Mouse (Mus musculus) liver, embryonic 13.5 days (tissue): ENCODE data around the gene Gabarapl2. TPM values are rescaled to one million over a fixed set of nuclear protein-coding genes. Genes with fewer than 3 reads are reported as not detected.

Experiments
- ATAC-seq: fragments of 200-750 bp; cut with Nextera tagmentation; 2 replicates; pipeline ENCODE4 v1.8.0; 2017; ENCODE audit warnings: low read depth, mild to moderate bottlenecking, moderate number of reproducible peaks, moderate library complexity
- DNase-seq: peaks from one replicate; pipeline ENCODE4 v3.0.0; 2022
- H3K27ac ChIP-seq: fragments of 300-500 bp; sonication (generic); 2 replicates; pipeline ENCODE4 v1.5.1; 2015; ENCODE audit warnings: moderate library complexity, mild to moderate bottlenecking, inconsistent platforms
- H3K27me3 ChIP-seq: fragments of 300-500 bp; sonication (generic); 2 replicates; pipeline ENCODE4 v1.6.1; 2015; ENCODE audit warnings: mild to moderate bottlenecking, inconsistent platforms
- H3K36me3 ChIP-seq: fragments of 300-500 bp; sonication (generic); 2 replicates; pipeline ENCODE4 v1.6.1; 2015; ENCODE audit warnings: mild to moderate bottlenecking, inconsistent platforms
- H3K4me1 ChIP-seq: fragments of 300-500 bp; sonication (generic); replicated peaks from 2 replicates; pipeline ENCODE4 v1.6.1; 2015; ENCODE audit warnings: inconsistent platforms
- H3K4me2 ChIP-seq: fragments of 300-500 bp; sonication (generic); 2 replicates; pipeline ENCODE4 v1.6.1; 2015; ENCODE audit warnings: inconsistent platforms, mild to moderate bottlenecking, moderate library complexity
- H3K4me3 ChIP-seq: fragments of 300-500 bp; sonication (generic); replicated peaks from 2 replicates; pipeline ENCODE4 v1.5.1; 2015; ENCODE audit warnings: mild to moderate bottlenecking, inconsistent platforms
- H3K9ac ChIP-seq: fragments of 300-500 bp; sonication (generic); 2 replicates; pipeline ENCODE4 v1.6.1; 2015; ENCODE audit warnings: mild to moderate bottlenecking, inconsistent platforms
- H3K9me3 ChIP-seq: fragments of 300-500 bp; sonication (generic); replicated peaks from 2 replicates; pipeline ENCODE4 v1.6.1; 2016; ENCODE audit warnings: inconsistent platforms
- WGBS: fragments of 180-500 bp; shearing (Covaris S2); methylation state at CpG from one replicate; pipeline ENCODE4 v1.1.7; 2015; ENCODE audit not compliant: insufficient replicate concordance; 5-methylcytosine and 5-hydroxymethylcytosine counted together
- polyA plus RNA-seq: library from polyadenylated mRNA; unstranded; fragments of >200 nt; fragmentation: Nextera tagmentation; extraction: Ambion mirVana; gene quantifications from 2 replicates; pipeline ENCODE4 v1.2.1, GENCODE M21; 2015

Gabarapl2 gene
- polyA plus RNA-seq, 1 experiment from 2014 or later, result 185 TPM

- no peak for ATAC-seq
- H3K27me3 ChIP-seq, result no peaks in the 10 kb centered on the region
- no peak for DNase-seq
- peaks cover 60% of the 10 kb centered on the region for H3K36me3 ChIP-seq
- no peak overlapping the region for H3K4me2 ChIP-seq
- no peak overlapping the region for H3K4me3 ChIP-seq
- H3K27ac ChIP-seq, result no peak overlapping the region
- WGBS, result 88% methylated on average over 12 of the region's 12 CpGs
- H3K4me1 ChIP-seq, result peaks cover 18% of the 10 kb centered on the region
- no peak overlapping the region for H3K9ac ChIP-seq
- no peaks in the 10 kb centered on the region; the same call in 1 of the 2 replicates for H3K9me3 ChIP-seq
Measured at GRCm38 (mm10) chr8:111974138-111974537, 33.6 kb downstream of the Gabarapl2 start.

- ATAC-seq (no peak), DNase-seq (no peak)
- H3K4me2 ChIP-seq, result no peak overlapping the region
- H3K27me3 ChIP-seq, result no peaks in the 10 kb centered on the region
- H3K27ac ChIP-seq, result peak overlapping the region; percentile 31; the same call in 1 of the 2 replicates
- H3K9me3 ChIP-seq, result no peaks in the 10 kb centered on the region; the same call in 1 of the 2 replicates
- H3K4me3 ChIP-seq, result no peak overlapping the region
- H3K9ac ChIP-seq, result no peak overlapping the region
- peaks cover 64% of the 10 kb centered on the region for H3K36me3 ChIP-seq
- peaks cover 18% of the 10 kb centered on the region for H3K4me1 ChIP-seq
- WGBS, result 79% methylated on average over 2 of the region's 2 CpGs
Measured at GRCm38 (mm10) chr8:111975706-111976105, 35.2 kb downstream of the Gabarapl2 start.

GRCm38 (mm10) chr8:111976326-111976725, 35.8 kb downstream of the Gabarapl2 start:
- no peak overlapping the region for H3K9ac ChIP-seq
- no peak for ATAC-seq
- WGBS, result 58% methylated on average over 2 of the region's 2 CpGs

GRCm38 (mm10) chr8:111978147-111978546, 37.6 kb downstream of the Gabarapl2 start:
- Histone ChIP-seq H3K9me3 (no peaks in the 10 kb centered on the region; the same call in 1 of the 2 replicates), H3K9ac (no peak overlapping the region), H3K4me3 (no peak overlapping the region), H3K4me1 (peaks cover 18% of the 10 kb centered on the region), H3K4me2 (0 out of 2 replicates have a peak overlapping the region, but pooled peaks have one; percentile 9), H3K27ac (no peak overlapping the region; the same call in 1 of the 2 replicates), H3K36me3 (peaks cover 60% of the 10 kb centered on the region), H3K27me3 (no peaks in the 10 kb centered on the region)
- DNase-seq (no peak), ATAC-seq (peak; percentile 42)
- 69% methylated on average over 10 of the region's 10 CpGs for WGBS

More at GRCm38 (mm10) chr8:111976326-111976725, 35.8 kb downstream of the Gabarapl2 start:
- Histone ChIP-seq H3K9me3 (no peaks in the 10 kb centered on the region; the same call in 1 of the 2 replicates), H3K36me3 (peaks cover 61% of the 10 kb centered on the region), H3K4me2 (no peak overlapping the region), H3K4me3 (no peak overlapping the region), H3K27ac (no peak overlapping the region), H3K4me1 (peaks cover 18% of the 10 kb centered on the region), H3K27me3 (no peaks in the 10 kb centered on the region)
- no peak for DNase-seq

- Histone ChIP-seq H3K4me3 (no peak overlapping the region), H3K27me3 (no peaks in the 10 kb centered on the region), H3K9me3 (no peaks in the 10 kb centered on the region), H3K27ac (no peak overlapping the region), H3K4me1 (peaks cover 12% of the 10 kb centered on the region), H3K9ac (no peak overlapping the region), H3K36me3 (peaks cover 59% of the 10 kb centered on the region), H3K4me2 (no peak overlapping the region)
- WGBS, result 69% methylated on average over 7 of the region's 7 CpGs
- ATAC-seq (no peak), DNase-seq (no peak)
Measured at GRCm38 (mm10) chr8:111982116-111982515, 41.6 kb downstream of the Gabarapl2 start.

- no peak for DNase-seq
- H3K9me3 ChIP-seq, result no peaks in the 10 kb centered on the region
- no peak overlapping the region for H3K27ac ChIP-seq
- H3K4me2 ChIP-seq, result no peak overlapping the region
- no peak overlapping the region for H3K9ac ChIP-seq
- ATAC-seq, result no peak
- H3K4me1 ChIP-seq, result peaks cover 10% of the 10 kb centered on the region; the same call in 1 of the 2 replicates
- H3K36me3 ChIP-seq, result peaks cover 72% of the 10 kb centered on the region
- WGBS, result 42% methylated on average over 10 of the region's 10 CpGs
- no peaks in the 10 kb centered on the region for H3K27me3 ChIP-seq
- no peak overlapping the region for H3K4me3 ChIP-seq
Measured at GRCm38 (mm10) chr8:111984511-111984910, 44.0 kb downstream of the Gabarapl2 start.

- peaks cover 67% of the 10 kb centered on the region for H3K36me3 ChIP-seq
- H3K9ac ChIP-seq, result no peak overlapping the region
- no peak overlapping the region for H3K4me3 ChIP-seq
- H3K4me2 ChIP-seq, result no peak overlapping the region
- H3K27ac ChIP-seq, result no peak overlapping the region
- DNase-seq (peak; percentile 71), ATAC-seq (peak; percentile 34)
- H3K9me3 ChIP-seq, result no peaks in the 10 kb centered on the region
- peaks cover 25% of the 10 kb centered on the region for H3K4me1 ChIP-seq
- no peaks in the 10 kb centered on the region for H3K27me3 ChIP-seq
- WGBS, result 16% methylated on average over 7 of the region's 7 CpGs
Measured at GRCm38 (mm10) chr8:111989911-111990310, 49.4 kb downstream of the Gabarapl2 start.

GRCm38 (mm10) chr8:111991278-111991677, 50.8 kb downstream of the Gabarapl2 start:
- WGBS, result 53% methylated on average over 8 of the region's 8 CpGs
- ATAC-seq (no peak), DNase-seq (no peak)
- no peaks in the 10 kb centered on the region for H3K27me3 ChIP-seq
- H3K36me3 ChIP-seq, result peaks cover 68% of the 10 kb centered on the region
- peak overlapping the region; percentile 93 for H3K4me2 ChIP-seq
- H3K27ac ChIP-seq, result no peak overlapping the region
- H3K4me1 ChIP-seq, result peaks cover 25% of the 10 kb centered on the region
- peak overlapping the region; percentile 86 for H3K4me3 ChIP-seq
- H3K9me3 ChIP-seq, result no peaks in the 10 kb centered on the region
- H3K9ac ChIP-seq, result peak overlapping the region; percentile 83

GRCm38 (mm10) chr8:111992013-111992702, 51.7 kb downstream of the Gabarapl2 start, which contains the start of gene Adat1:
Adat1 (minus strand) TSS chr8:111992302.
- peak within 1 kb of the TSS; percentile 86 for H3K4me3 ChIP-seq
- H3K36me3 ChIP-seq, result peaks cover 70% of the 10 kb centered on the region
- H3K4me2 ChIP-seq, result peak within 1 kb of the TSS; percentile 93
- peak within 1 kb of the TSS; percentile 83 for H3K9ac ChIP-seq
- H3K27ac ChIP-seq, result 0 out of 2 replicates have a peak within 1 kb of the TSS, but pooled peaks have one; percentile 43
- DNase-seq (peak; percentile 82), ATAC-seq (peak; percentile 95)
- peaks cover 25% of the 10 kb centered on the region for H3K4me1 ChIP-seq
- WGBS, result 3% methylated on average over 33 of the region's 33 CpGs
- H3K27me3 ChIP-seq, result no peaks in the 10 kb centered on the region
- H3K9me3 ChIP-seq, result no peaks in the 10 kb centered on the region

GRCm38 (mm10) chr8:111992703-111993039, 52.2 kb downstream of the Gabarapl2 start:
- peaks cover 70% of the 10 kb centered on the region for H3K36me3 ChIP-seq
- ATAC-seq, result no peak
- no peaks in the 10 kb centered on the region for H3K9me3 ChIP-seq
- H3K4me3 ChIP-seq, result peak overlapping the region; percentile 86; the same call in 1 of the 2 replicates
- no peak overlapping the region for H3K27ac ChIP-seq
- H3K27me3 ChIP-seq, result no peaks in the 10 kb centered on the region
- H3K9ac ChIP-seq, result no peak overlapping the region
- no peak for DNase-seq
- 60% methylated on average over 3 of the region's 3 CpGs for WGBS
- peak overlapping the region; percentile 93 for H3K4me2 ChIP-seq
- peaks cover 25% of the 10 kb centered on the region for H3K4me1 ChIP-seq
